ENCODE assay signal across 16 mouse cellular contexts in the genomic region with DNA sequence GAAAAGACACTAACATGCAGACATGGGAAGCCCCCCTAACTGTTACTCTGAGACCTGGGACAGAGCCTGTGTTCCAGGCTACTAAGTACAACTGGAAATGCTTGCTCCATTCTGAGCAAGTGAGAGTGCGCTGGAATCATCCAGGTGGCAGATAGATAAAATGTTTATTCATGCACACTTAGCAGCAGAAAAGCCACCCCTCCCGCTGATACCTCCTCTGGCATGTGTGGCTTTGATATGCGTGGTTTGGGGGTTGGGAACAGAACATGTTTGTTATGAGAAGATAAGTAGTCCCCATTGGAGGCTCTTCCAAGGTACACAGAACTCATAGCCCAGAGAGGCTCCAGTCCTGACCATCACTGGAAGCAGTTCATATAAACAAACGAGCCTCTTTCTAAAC. TPM values are rescaled to one million over a fixed set of nuclear protein-coding genes. Genes with fewer than 3 reads are reported as not detected.
DNase-seq lines count a peak whose midpoint lies in the region; ATAC-seq and TF ChIP-seq lines count a peak whose summit lies in the region.
"Had no signal": no experiment of that assay in that cellular context is flagged by ENCODE, and none has a peak within 500 bp of the region (broad histone marks: within the 10 kb centered on the region; RNA-seq: fewer than 3 reads in every experiment).

No protein-coding gene starts in this region.

- H3K4me2 ChIP-seq in heart, embryonic 12.5 days, result no peak overlapping the region
- H3K4me2 ChIP-seq in liver, embryonic 12.5 days, result peak overlapping the region; percentile 67
- H3K4me2 ChIP-seq: embryonic facial prominence, embryonic 12.5 days; forebrain, embryonic 15.5 days; limb, embryonic 12.5 days; midbrain, embryonic 15.5 days had no signal

- peaks cover 6% of the 10 kb centered on the region; the same call in 1 of the 2 replicates for H3K27me3 ChIP-seq in heart, embryonic 12.5 days (replicated peaks)
- H3K27me3 ChIP-seq in heart, adult 2 months (ENCODE audit: control insufficient read depth, insufficient read depth, low read length), result no peaks in the 10 kb centered on the region
- H3K27me3 ChIP-seq in liver, embryonic 12.5 days (replicated peaks), result peaks cover 9% of the 10 kb centered on the region
- H3K27me3 ChIP-seq: embryonic facial prominence, embryonic 12.5 days; forebrain, embryonic 15.5 days; limb, embryonic 12.5 days; midbrain, embryonic 15.5 days had no signal

- H3K9me3 ChIP-seq in heart, embryonic 12.5 days (replicated peaks), result peaks cover 5% of the 10 kb centered on the region; the same call in 1 of the 2 replicates
- peaks cover 15% of the 10 kb centered on the region for H3K9me3 ChIP-seq in liver, embryonic 12.5 days (replicated peaks)
- H3K9me3 ChIP-seq: midbrain, embryonic 15.5 days had no signal

- no peaks in the 10 kb centered on the region for H3K79me2 ChIP-seq in heart, adult 2 months (replicated peaks; ENCODE audit: control insufficient read depth, insufficient read depth, low read length)

- TF ChIP-seq POLR2A in heart, adult 2 months (IDR thresholded peaks at IDR 0.05; ENCODE audit: insufficient read depth, low read depth, low read length), result no peak

- no peak overlapping the region for H3K9ac ChIP-seq in heart, embryonic 12.5 days
- no peak overlapping the region for H3K9ac ChIP-seq in heart, adult 2 months (ENCODE audit: low read depth, low read length)
- peak overlapping the region; percentile 67 for H3K9ac ChIP-seq in liver, embryonic 12.5 days
- H3K9ac ChIP-seq: embryonic facial prominence, embryonic 12.5 days; forebrain, embryonic 15.5 days; limb, embryonic 12.5 days; midbrain, embryonic 15.5 days had no signal

- H3K4me3 ChIP-seq in heart, embryonic 12.5 days, result no peak overlapping the region
- H3K4me3 ChIP-seq in heart, adult 2 months, result no peak overlapping the region
- peak overlapping the region; percentile 27 for H3K4me3 ChIP-seq in liver, embryonic 12.5 days
- H3K4me3 ChIP-seq: embryonic facial prominence, embryonic 12.5 days; forebrain, embryonic 15.5 days; limb, embryonic 12.5 days; midbrain, embryonic 15.5 days had no signal

- TF ChIP-seq CTCF in heart, adult 2 months (IDR thresholded peaks at IDR 0.05), result no peak

- H3K27ac ChIP-seq in heart, embryonic 12.5 days (ENCODE audit: poor library complexity, severe bottlenecking), result no peak overlapping the region
- no peak overlapping the region for H3K27ac ChIP-seq in heart, adult 2 months
- H3K27ac ChIP-seq in liver, embryonic 12.5 days, result peak overlapping the region; percentile 98
- H3K27ac ChIP-seq: embryonic facial prominence, embryonic 12.5 days; forebrain, embryonic 15.5 days; limb, embryonic 12.5 days; midbrain, embryonic 15.5 days had no signal

- DNase-seq in heart, adult 2 months, result no peak
- DNase-seq in c-Kit-positive CD71-positive TER-119-negative erythroid progenitor cells, embryonic 14.5 days (ENCODE audit: low read depth), result peak; percentile 93
- peak; percentile 62 to 83 for DNase-seq in spleen, postnatal 36 days (ENCODE audit: low spot score in 2 of 2)
- DNase-seq in kidney, postnatal 10 days, result no peak
- DNase-seq in kidney, postnatal 25 days, result no peak
- no peak for DNase-seq in thymus, postnatal 25 days
- DNase-seq: adrenal gland, adult 8-10 months; cerebellum, postnatal 36 days; kidney, adult 11 months; lung, postnatal 4 days had no signal

- 37% methylated on average over 4 of the region's 4 CpGs for WGBS in heart, embryonic 12.5 days
- 51% methylated on average over 4 of the region's 4 CpGs for WGBS in heart, adult 2 months
- 10% methylated on average over 4 of the region's 4 CpGs for WGBS in liver, embryonic 12.5 days (ENCODE audit: insufficient replicate concordance)

- intact Hi-C loops in heart, adult 2 months (cut with DNase I), result no loop called here

- TF ChIP-seq EP300 in heart, adult 2 months (IDR thresholded peaks at IDR 0.05; ENCODE audit: insufficient read depth, low read depth, low read length), result no peak

- no peaks in the 10 kb centered on the region; the same call in 1 of the 2 replicates for H3K4me1 ChIP-seq in heart, embryonic 12.5 days (replicated peaks)
- peaks cover 2% of the 10 kb centered on the region; the same call in 1 of the 2 replicates for H3K4me1 ChIP-seq in heart, adult 2 months (ENCODE audit: control insufficient read depth, insufficient read depth, low read length)
- peaks cover 57% of the 10 kb centered on the region for H3K4me1 ChIP-seq in liver, embryonic 12.5 days
- H3K4me1 ChIP-seq: embryonic facial prominence, embryonic 12.5 days; forebrain, embryonic 15.5 days; limb, embryonic 12.5 days; midbrain, embryonic 15.5 days had no signal

- peak; percentile 64; the same call in 1 of the 2 replicates for ATAC-seq in heart, embryonic 12.5 days (ENCODE audit: insufficient number of reproducible peaks, low FRiP score)
- ATAC-seq in liver, embryonic 12.5 days, result peak; percentile 95
- ATAC-seq: forebrain, embryonic 15.5 days; midbrain, embryonic 15.5 days had no signal

- no peaks in the 10 kb centered on the region for H3K36me3 ChIP-seq in heart, embryonic 12.5 days
- no peaks in the 10 kb centered on the region for H3K36me3 ChIP-seq in heart, adult 2 months (ENCODE audit: control insufficient read depth, insufficient read depth, low read length)
- no peaks in the 10 kb centered on the region for H3K36me3 ChIP-seq in liver, embryonic 12.5 days
- H3K36me3 ChIP-seq: embryonic facial prominence, embryonic 12.5 days; forebrain, embryonic 15.5 days; limb, embryonic 12.5 days; midbrain, embryonic 15.5 days had no signal

RNA-seq across cellular contexts. Expression of gene Eif5, which starts 19.9 kb away (rescaled TPM):
- polyA plus RNA-seq in heart, embryonic 12.5 days (2016; fragmentation: Nextera tagmentation; extraction: Ambion mirVana), result 510 TPM in 2 replicates
- total RNA-seq in heart, adult 2 months (2021), result 100 to 1,000 TPM; 160 to 170 TPM
- 39.4 and 85.3 TPM in 2 replicates for polyA plus RNA-seq in heart, adult 2 months (2012; rRNA removed)
- 664 and 670 TPM in 2 replicates for polyA plus RNA-seq in liver, embryonic 12.5 days (2016; fragmentation: Nextera tagmentation; extraction: Ambion mirVana)

RNA-seq across cellular contexts. Expression of gene Gm266, which starts 32.3 kb away (rescaled TPM):
- polyA plus RNA-seq in heart, embryonic 12.5 days (2016; fragmentation: Nextera tagmentation; extraction: Ambion mirVana), result 2.1 and 2.4 TPM in 2 replicates
- under 1 TPM; 0.36 to 0.39 TPM for total RNA-seq in heart, adult 2 months (2021)
- polyA plus RNA-seq in heart, adult 2 months (2012; rRNA removed), result 0.23 and 0.88 TPM in 2 replicates
- 1.8 and 2.4 TPM in 2 replicates for polyA plus RNA-seq in liver, embryonic 12.5 days (2016; fragmentation: Nextera tagmentation; extraction: Ambion mirVana)
- total RNA-seq: adrenal gland, adult 8-10 months had no signal

RNA-seq across cellular contexts. Expression of gene Mark3, which starts 56.4 kb away (rescaled TPM):
- polyA plus RNA-seq in heart, embryonic 12.5 days (2016; fragmentation: Nextera tagmentation; extraction: Ambion mirVana), result 51.0 and 53.7 TPM in 2 replicates
- 10 to 100 TPM; 50.6 to 52.5 TPM for total RNA-seq in heart, adult 2 months (2021)
- 18.1 and 28.2 TPM in 2 replicates for polyA plus RNA-seq in heart, adult 2 months (2012; rRNA removed)
- 32.9 and 35.2 TPM in 2 replicates for polyA plus RNA-seq in liver, embryonic 12.5 days (2016; fragmentation: Nextera tagmentation; extraction: Ambion mirVana)

Comparison
In these comparisons a context has a peak if more than half of its experiments do, and no peak if none do; other contexts are left out.
1. DNase-seq: peak in c-Kit-positive CD71-positive TER-119-negative erythroid progenitor cells, embryonic 14.5 days (single experiment) and spleen, postnatal 36 days (2 of 2); none in heart, adult 2 months (0 of 2), kidney, postnatal 10 days (single experiment), kidney, postnatal 25 days (0 of 2) and thymus, postnatal 25 days (single experiment).